Mouse (Mus musculus): Measurements from ENCODE around the gene Agap3.

Agap3 gene

GRCm38 (mm10) chr5:24452030-24452690 lies at the start of gene Agap3:
Gene Agap3 (plus strand): TSS chr5:24452177.
- in situ Hi-C loops (cut with MboI, MseI), result no loop called here

- in situ Hi-C loops (cut with MboI, MseI), result no loop called here
These were observed 47.2 kb upstream of the Agap3 start for GRCm38 (mm10) chr5:24404594-24405360.

- in situ Hi-C loops (cut with MboI, MseI), result no loop called here
These were observed 46.5 kb upstream of the Agap3 start for GRCm38 (mm10) chr5:24405389-24405876.

GRCm38 (mm10) chr5:24408651-24409050 lies 43.3 kb upstream of the Agap3 start:
- in situ Hi-C loops (cut with MboI, MseI), result no loop called here

- in situ Hi-C loops (cut with MboI, MseI), result no loop called here
These were observed 42.5 kb upstream of the Agap3 start for GRCm38 (mm10) chr5:24409466-24409865.

GRCm38 (mm10) chr5:24412063-24412462 lies 39.9 kb upstream of the Agap3 start:
- in situ Hi-C loops (cut with MboI, MseI), result no loop called here

GRCm38 (mm10) chr5:24413042-24413693 lies 38.8 kb upstream of the Agap3 start, which contains the start of gene Asic3:
Gene Asic3 (plus strand): TSS chr5:24413392.
- in situ Hi-C loops (cut with MboI, MseI), result no loop called here

- in situ Hi-C loops (cut with MboI, MseI), result no loop called here
These were observed 38.0 kb upstream of the Agap3 start for GRCm38 (mm10) chr5:24413938-24414337.

GRCm38 (mm10) chr5:24416222-24416736 lies 35.7 kb upstream of the Agap3 start:
- in situ Hi-C loops (cut with MboI, MseI), result no loop called here

- in situ Hi-C loops (cut with MboI, MseI), result no loop called here
These were observed 34.4 kb upstream of the Agap3 start for GRCm38 (mm10) chr5:24417587-24417986.

- in situ Hi-C loops (cut with MboI, MseI), result no loop called here
These were observed 31.6 kb upstream of the Agap3 start for GRCm38 (mm10) chr5:24420381-24420780.

- in situ Hi-C loops (cut with MboI, MseI), result no loop called here
These were observed 28.6 kb upstream of the Agap3 start, which contains the start of the genes Cdk5 and Slc4a2 for GRCm38 (mm10) chr5:24423129-24424003. Gene Cdk5 (minus strand): TSS chr5:24423530. Gene Slc4a2 (plus strand): TSS chr5:24423837.

- in situ Hi-C loops (cut with MboI, MseI), result no loop called here
These were observed 27.8 kb upstream of the Agap3 start for GRCm38 (mm10) chr5:24424004-24424781.

- in situ Hi-C loops (cut with MboI, MseI), result no loop called here
These were observed 27.0 kb upstream of the Agap3 start for GRCm38 (mm10) chr5:24424861-24425411.

GRCm38 (mm10) chr5:24425421-24426036 lies 26.4 kb upstream of the Agap3 start:
- in situ Hi-C loops (cut with MboI, MseI), result no loop called here

GRCm38 (mm10) chr5:24426037-24426432 lies 25.9 kb upstream of the Agap3 start:
- in situ Hi-C loops (cut with MboI, MseI), result no loop called here

- in situ Hi-C loops (cut with MboI, MseI), result no loop called here
These were observed 25.3 kb upstream of the Agap3 start for GRCm38 (mm10) chr5:24426556-24427284.

- in situ Hi-C loops (cut with MboI, MseI), result no loop called here
These were observed 24.7 kb upstream of the Agap3 start for GRCm38 (mm10) chr5:24427285-24427633.

GRCm38 (mm10) chr5:24427981-24428402 lies 24.0 kb upstream of the Agap3 start:
- in situ Hi-C loops (cut with MboI, MseI), result no loop called here

Measured in T-helper 1 cell (primary cell).